Mouse (Mus musculus): ENCODE measurements at regions not wholly inside any gene's neighbourhood (a gene's known extent, or its start where the extent isn't known, plus 50 kb on each side); places are given as distances from the start of the nearest gene placed in this dataset.

- TF ChIP-seq CTCF (IDR thresholded peaks at IDR 0.05; ENCODE audit: control insufficient read depth, insufficient read depth, low read length): no peak
- TF ChIP-seq POLR2A (IDR thresholded peaks at IDR 0.05; ENCODE audit: borderline replicate concordance, control insufficient read depth, low read depth, low read length): no peak
Observed at GRCm38 (mm10) chr1:177569572-177569971, 127.4 kb downstream of the Zbtb18 start.
